Mouse (Mus musculus) heart, embryonic 13.5 days (tissue): ENCODE results near the gene Ccdc170. TPM values are rescaled to one million over a fixed set of nuclear protein-coding genes. Genes with fewer than 3 reads are reported as not detected.

Experiments
- ATAC-seq: fragments of 200-750 bp; cut with Nextera tagmentation; 2 replicates; pipeline ENCODE4 v1.8.0; 2017; ENCODE audit warnings: moderate TSS enrichment; ENCODE audit not compliant: insufficient number of reproducible peaks, low FRiP score, low TSS enrichment; ENCODE audit errors: extremely low read depth
- H3K27ac ChIP-seq: fragments of 300-500 bp; sonication (generic); replicated peaks from 2 replicates; pipeline ENCODE4 v1.5.1; 2015; ENCODE audit warnings: moderate library complexity, mild to moderate bottlenecking, inconsistent platforms
- H3K27me3 ChIP-seq: fragments of 300-500 bp; sonication (generic); replicated peaks from 2 replicates; pipeline ENCODE4 v1.6.1; 2015; ENCODE audit warnings: mild to moderate bottlenecking, inconsistent platforms
- H3K36me3 ChIP-seq: fragments of 300-500 bp; sonication (generic); 2 replicates; pipeline ENCODE4 v1.6.1; 2015; ENCODE audit warnings: mild to moderate bottlenecking, inconsistent platforms
- H3K4me1 ChIP-seq: fragments of 300-500 bp; sonication (generic); 2 replicates; pipeline ENCODE4 v1.6.1; 2015; ENCODE audit warnings: inconsistent platforms
- H3K4me2 ChIP-seq: fragments of 300-500 bp; sonication (generic); 2 replicates; pipeline ENCODE4 v1.6.1; 2015; ENCODE audit warnings: inconsistent platforms, mild to moderate bottlenecking, moderate library complexity
- H3K4me3 ChIP-seq: fragments of 300-500 bp; sonication (generic); 2 replicates; pipeline ENCODE4 v1.5.1; 2015; ENCODE audit warnings: moderate library complexity, mild to moderate bottlenecking, inconsistent platforms
- H3K9ac ChIP-seq: fragments of 300-500 bp; sonication (generic); 2 replicates; pipeline ENCODE4 v1.6.1; 2015; ENCODE audit warnings: inconsistent platforms, mild to moderate bottlenecking, moderate library complexity
- H3K9me3 ChIP-seq: fragments of 300-500 bp; sonication (generic); 2 replicates; pipeline ENCODE4 v1.6.1; 2016; ENCODE audit warnings: inconsistent platforms
- WGBS: fragments of 180-500 bp; shearing (Covaris S2); methylation state at CpG from one replicate; pipeline ENCODE4 v1.1.7; 2015; ENCODE audit warnings: mixed read lengths; 5-methylcytosine and 5-hydroxymethylcytosine counted together
- polyA plus RNA-seq: library from polyadenylated mRNA; unstranded; fragments of >200 nt; fragmentation: Nextera tagmentation; extraction: Ambion mirVana; gene quantifications from 2 replicates; pipeline ENCODE4 v1.2.1, GENCODE M21; 2015

Gene Ccdc170
- polyA plus RNA-seq, 1 experiment from 2014 or later = not detected

- Histone ChIP-seq H3K9me3 (peaks cover 4% of the 10 kb centered on the region; the same call in 1 of the 2 replicates), H3K27ac (no peak overlapping the region), H3K36me3 (no peaks in the 10 kb centered on the region), H3K9ac (no peak overlapping the region), H3K4me2 (no peak overlapping the region), H3K4me3 (no peak overlapping the region), H3K27me3 (no peaks in the 10 kb centered on the region), H3K4me1 (no peaks in the 10 kb centered on the region)
- WGBS = 87% methylated on average over 3 of the region's 3 CpGs
- ATAC-seq = no peak
These were observed 39.8 kb downstream of the Ccdc170 start for GRCm38 (mm10) chr10:4522116-4522515.

GRCm38 (mm10) chr10:4523078-4523477, 40.8 kb downstream of the Ccdc170 start:
- H3K27me3 ChIP-seq = no peaks in the 10 kb centered on the region
- H3K9me3 ChIP-seq = peaks cover 4% of the 10 kb centered on the region; the same call in 1 of the 2 replicates
- H3K36me3 ChIP-seq = no peaks in the 10 kb centered on the region
- no peak overlapping the region for H3K27ac ChIP-seq
- no peak overlapping the region for H3K4me2 ChIP-seq
- no peak overlapping the region for H3K9ac ChIP-seq
- no peak for ATAC-seq
- 69% methylated on average over 4 of the region's 4 CpGs for WGBS
- no peak overlapping the region for H3K4me3 ChIP-seq
- no peaks in the 10 kb centered on the region for H3K4me1 ChIP-seq

- no peaks in the 10 kb centered on the region for H3K27me3 ChIP-seq
- H3K4me3 ChIP-seq = no peak overlapping the region
- no peak overlapping the region for H3K9ac ChIP-seq
- no peaks in the 10 kb centered on the region for H3K9me3 ChIP-seq
- H3K27ac ChIP-seq = no peak overlapping the region
- no peaks in the 10 kb centered on the region for H3K4me1 ChIP-seq
- 68% methylated on average over 7 of the region's 7 CpGs for WGBS
- H3K4me2 ChIP-seq = no peak overlapping the region
- H3K36me3 ChIP-seq = no peaks in the 10 kb centered on the region
- no peak for ATAC-seq
These were observed 45.7 kb downstream of the Ccdc170 start for GRCm38 (mm10) chr10:4528043-4528442.

- H3K4me3 ChIP-seq = no peak overlapping the region
- no peak overlapping the region for H3K9ac ChIP-seq
- ATAC-seq = no peak
- no peak overlapping the region for H3K27ac ChIP-seq
- no peaks in the 10 kb centered on the region for H3K4me1 ChIP-seq
- no peaks in the 10 kb centered on the region for H3K27me3 ChIP-seq
- H3K9me3 ChIP-seq = no peaks in the 10 kb centered on the region
- no peaks in the 10 kb centered on the region for H3K36me3 ChIP-seq
- no peak overlapping the region for H3K4me2 ChIP-seq
- 72% methylated on average over 9 of the region's 9 CpGs for WGBS
These were observed 48.4 kb downstream of the Ccdc170 start for GRCm38 (mm10) chr10:4530638-4531235.

GRCm38 (mm10) chr10:4531933-4532332, 49.6 kb downstream of the Ccdc170 start:
- Histone ChIP-seq H3K4me2 (no peak overlapping the region), H3K4me3 (no peak overlapping the region), H3K9ac (no peak overlapping the region), H3K4me1 (no peaks in the 10 kb centered on the region), H3K27ac (no peak overlapping the region), H3K27me3 (no peaks in the 10 kb centered on the region), H3K9me3 (no peaks in the 10 kb centered on the region), H3K36me3 (no peaks in the 10 kb centered on the region)
- no peak for ATAC-seq
- WGBS = 57% methylated on average over 6 of the region's 6 CpGs

- H3K4me3 ChIP-seq = no peak overlapping the region
- no peak for ATAC-seq
- 62% methylated on average over 6 of the region's 6 CpGs for WGBS
These were observed 50.4 kb downstream of the Ccdc170 start for GRCm38 (mm10) chr10:4532731-4533130.

GRCm38 (mm10) chr10:4533873-4534272, 51.6 kb downstream of the Ccdc170 start:
- no peaks in the 10 kb centered on the region for H3K4me1 ChIP-seq
- H3K4me2 ChIP-seq = no peak overlapping the region
- ATAC-seq = no peak
- H3K36me3 ChIP-seq = no peaks in the 10 kb centered on the region
- no peak overlapping the region for H3K4me3 ChIP-seq
- 72% methylated on average over 11 of the region's 11 CpGs for WGBS
- no peak overlapping the region for H3K27ac ChIP-seq
- no peak overlapping the region for H3K9ac ChIP-seq
- no peaks in the 10 kb centered on the region for H3K9me3 ChIP-seq
- H3K27me3 ChIP-seq = no peaks in the 10 kb centered on the region

More at GRCm38 (mm10) chr10:4532731-4533130, 50.4 kb downstream of the Ccdc170 start:
- Histone ChIP-seq H3K4me1 (no peaks in the 10 kb centered on the region), H3K27ac (no peak overlapping the region), H3K36me3 (no peaks in the 10 kb centered on the region), H3K4me2 (no peak overlapping the region), H3K9me3 (no peaks in the 10 kb centered on the region), H3K27me3 (no peaks in the 10 kb centered on the region), H3K9ac (no peak overlapping the region)

- H3K4me2 ChIP-seq = no peak overlapping the region
- H3K4me3 ChIP-seq = no peak overlapping the region
- no peaks in the 10 kb centered on the region for H3K36me3 ChIP-seq
- no peaks in the 10 kb centered on the region for H3K27me3 ChIP-seq
- ATAC-seq = no peak
- no peaks in the 10 kb centered on the region for H3K4me1 ChIP-seq
- no peak overlapping the region for H3K27ac ChIP-seq
- H3K9me3 ChIP-seq = peaks cover 10% of the 10 kb centered on the region; the same call in 1 of the 2 replicates
- H3K9ac ChIP-seq = no peak overlapping the region
- 89% methylated on average over 2 of the region's 2 CpGs for WGBS
These were observed 63.2 kb downstream of the Ccdc170 start for GRCm38 (mm10) chr10:4545550-4545949.

GRCm38 (mm10) chr10:4553442-4554119, 71.3 kb downstream of the Ccdc170 start:
- H3K4me2 ChIP-seq = no peak overlapping the region
- 70% methylated on average over 9 of the region's 9 CpGs for WGBS
- no peaks in the 10 kb centered on the region for H3K4me1 ChIP-seq
- ATAC-seq = no peak
- no peaks in the 10 kb centered on the region for H3K27me3 ChIP-seq
- no peak overlapping the region for H3K4me3 ChIP-seq
- H3K36me3 ChIP-seq = no peaks in the 10 kb centered on the region
- no peak overlapping the region for H3K9ac ChIP-seq
- H3K27ac ChIP-seq = no peak overlapping the region
- H3K9me3 ChIP-seq = no peaks in the 10 kb centered on the region

- no peak for ATAC-seq
- WGBS = 74% methylated on average over 3 of the region's 3 CpGs
- H3K4me2 ChIP-seq = no peak overlapping the region
- H3K27me3 ChIP-seq = no peaks in the 10 kb centered on the region
- no peaks in the 10 kb centered on the region for H3K9me3 ChIP-seq
- H3K36me3 ChIP-seq = no peaks in the 10 kb centered on the region
- H3K9ac ChIP-seq = no peak overlapping the region
- no peak overlapping the region for H3K27ac ChIP-seq
- no peak overlapping the region for H3K4me3 ChIP-seq
- no peaks in the 10 kb centered on the region for H3K4me1 ChIP-seq
These were observed 74.6 kb downstream of the Ccdc170 start for GRCm38 (mm10) chr10:4556842-4557377.

GRCm38 (mm10) chr10:4559132-4559531, 76.8 kb downstream of the Ccdc170 start:
- ATAC-seq = no peak
- H3K27ac ChIP-seq = no peak overlapping the region
- H3K36me3 ChIP-seq = no peaks in the 10 kb centered on the region
- no peak overlapping the region for H3K4me3 ChIP-seq
- no peaks in the 10 kb centered on the region for H3K9me3 ChIP-seq
- H3K4me2 ChIP-seq = no peak overlapping the region
- 50% methylated on average over 4 of the region's 4 CpGs for WGBS
- no peaks in the 10 kb centered on the region for H3K4me1 ChIP-seq
- no peak overlapping the region for H3K9ac ChIP-seq
- H3K27me3 ChIP-seq = no peaks in the 10 kb centered on the region

- Histone ChIP-seq H3K9me3 (no peaks in the 10 kb centered on the region), H3K4me2 (no peak overlapping the region), H3K27ac (no peak overlapping the region), H3K4me3 (no peak overlapping the region), H3K36me3 (no peaks in the 10 kb centered on the region), H3K4me1 (no peaks in the 10 kb centered on the region), H3K9ac (no peak overlapping the region), H3K27me3 (no peaks in the 10 kb centered on the region)
- no peak for ATAC-seq
- WGBS = 89% methylated on average over 1 of the region's 1 CpGs
These were observed 82.8 kb downstream of the Ccdc170 start for GRCm38 (mm10) chr10:4565148-4565547.
